Mouse (Mus musculus): Measurements from ENCODE around the gene Ldlrad3.

- no peak for TF ChIP-seq CTCF (IDR thresholded peaks at IDR 0.05)
- TF ChIP-seq EP300 (IDR thresholded peaks at IDR 0.05): no peak; the same call in 1 of the 2 replicates
Observed at GRCm38 (mm10) chr2:102001661-102002060, 184.5 kb downstream of the Ldlrad3 start.
